In genomic region chr2:30712841-30713401, GRCm38 (mm10) we compare ENCODE assay signal across 9 mouse cellular contexts.
DNase-seq lines count a peak whose midpoint lies in the region; ATAC-seq lines count a peak whose summit lies in the region.
"Had no signal": no experiment of that assay in that cellular context is flagged by ENCODE, and none has a peak within 500 bp of the region (broad histone marks: within the 10 kb centered on the region; RNA-seq: fewer than 3 reads in every experiment).

No protein-coding gene starts in this region.

- ATAC-seq in neural tube, embryonic 11.5 days (ENCODE audit: insufficient read depth, low FRiP score, low TSS enrichment), result no peak
- no peak for ATAC-seq in hindbrain, embryonic 13.5 days (ENCODE audit: low FRiP score)
- ATAC-seq in neural tube, embryonic 15.5 days (ENCODE audit: low FRiP score), result no peak

- H3K4me2 ChIP-seq in neural tube, embryonic 11.5 days (ENCODE audit: low read depth), result no peak overlapping the region
- peak overlapping the region; percentile 74; the same call in 1 of the 2 replicates for H3K4me2 ChIP-seq in hindbrain, embryonic 13.5 days
- H3K4me2 ChIP-seq in neural tube, embryonic 15.5 days, result no peak overlapping the region

- no peaks in the 10 kb centered on the region for H3K27me3 ChIP-seq in neural tube, embryonic 11.5 days (ENCODE audit: control insufficient read depth, insufficient read depth, low read length)
- H3K27me3 ChIP-seq in hindbrain, embryonic 13.5 days, result no peaks in the 10 kb centered on the region
- H3K27me3 ChIP-seq in neural tube, embryonic 15.5 days (replicated peaks), result no peaks in the 10 kb centered on the region

- H3K4me1 ChIP-seq in neural tube, embryonic 11.5 days (ENCODE audit: control insufficient read depth, insufficient read depth, low read length), result peaks cover 53% of the 10 kb centered on the region
- peaks cover 74% of the 10 kb centered on the region for H3K4me1 ChIP-seq in hindbrain, embryonic 13.5 days (replicated peaks)
- peaks cover 71% of the 10 kb centered on the region for H3K4me1 ChIP-seq in neural tube, embryonic 15.5 days

- H3K4me3 ChIP-seq in neural tube, embryonic 11.5 days (ENCODE audit: low read depth, low read length), result no peak overlapping the region
- H3K4me3 ChIP-seq in hindbrain, embryonic 13.5 days, result no peak overlapping the region
- no peak overlapping the region for H3K4me3 ChIP-seq in neural tube, embryonic 15.5 days (replicated peaks)
- H3K4me3 ChIP-seq: erythroblast, embryonic 14.5 days had no signal

- 64% methylated on average over 9 of the region's 9 CpGs for WGBS in neural tube, embryonic 11.5 days
- WGBS in hindbrain, embryonic 13.5 days, result 58% methylated on average over 9 of the region's 9 CpGs
- WGBS in neural tube, embryonic 15.5 days, result 52% methylated on average over 9 of the region's 9 CpGs

- no peaks in the 10 kb centered on the region for H3K9me3 ChIP-seq in neural tube, embryonic 11.5 days (ENCODE audit: control insufficient read depth, low read length)
- no peaks in the 10 kb centered on the region for H3K9me3 ChIP-seq in hindbrain, embryonic 13.5 days
- H3K9me3 ChIP-seq in neural tube, embryonic 15.5 days (replicated peaks), result no peaks in the 10 kb centered on the region

- DNase-seq in adrenal gland, adult 2 months, result peak; percentile 36
- no peak for DNase-seq in adrenal gland, postnatal 36 days
- DNase-seq in neural tube, embryonic 11.5 days (ENCODE audit: low spot score), result no peak
- no peak for DNase-seq in neural tube, embryonic 10.5 days (ENCODE audit: extremely low spot score, low spot score)
- DNase-seq in gastrocnemius, postnatal 10 days, result no peak
- DNase-seq in ovary, postnatal 14 days (ENCODE audit: low spot score), result no peak

- H3K27ac ChIP-seq in neural tube, embryonic 11.5 days (ENCODE audit: low read depth, low read length), result peak overlapping the region; percentile 94; the same call in 1 of the 2 replicates
- peak overlapping the region; percentile 97 for H3K27ac ChIP-seq in hindbrain, embryonic 13.5 days
- H3K27ac ChIP-seq in neural tube, embryonic 15.5 days (replicated peaks), result peak overlapping the region; percentile 90

- no peak overlapping the region for H3K9ac ChIP-seq in neural tube, embryonic 11.5 days (ENCODE audit: low read length)
- no peak overlapping the region for H3K9ac ChIP-seq in hindbrain, embryonic 13.5 days
- H3K9ac ChIP-seq in neural tube, embryonic 15.5 days (replicated peaks), result no peak overlapping the region

- H3K36me3 ChIP-seq in neural tube, embryonic 11.5 days (ENCODE audit: control insufficient read depth, insufficient read depth, low read length), result no peaks in the 10 kb centered on the region
- H3K36me3 ChIP-seq in hindbrain, embryonic 13.5 days, result no peaks in the 10 kb centered on the region
- no peaks in the 10 kb centered on the region for H3K36me3 ChIP-seq in neural tube, embryonic 15.5 days
